8 mouse cellular contexts compared by ENCODE assay signal in the genomic region with DNA sequence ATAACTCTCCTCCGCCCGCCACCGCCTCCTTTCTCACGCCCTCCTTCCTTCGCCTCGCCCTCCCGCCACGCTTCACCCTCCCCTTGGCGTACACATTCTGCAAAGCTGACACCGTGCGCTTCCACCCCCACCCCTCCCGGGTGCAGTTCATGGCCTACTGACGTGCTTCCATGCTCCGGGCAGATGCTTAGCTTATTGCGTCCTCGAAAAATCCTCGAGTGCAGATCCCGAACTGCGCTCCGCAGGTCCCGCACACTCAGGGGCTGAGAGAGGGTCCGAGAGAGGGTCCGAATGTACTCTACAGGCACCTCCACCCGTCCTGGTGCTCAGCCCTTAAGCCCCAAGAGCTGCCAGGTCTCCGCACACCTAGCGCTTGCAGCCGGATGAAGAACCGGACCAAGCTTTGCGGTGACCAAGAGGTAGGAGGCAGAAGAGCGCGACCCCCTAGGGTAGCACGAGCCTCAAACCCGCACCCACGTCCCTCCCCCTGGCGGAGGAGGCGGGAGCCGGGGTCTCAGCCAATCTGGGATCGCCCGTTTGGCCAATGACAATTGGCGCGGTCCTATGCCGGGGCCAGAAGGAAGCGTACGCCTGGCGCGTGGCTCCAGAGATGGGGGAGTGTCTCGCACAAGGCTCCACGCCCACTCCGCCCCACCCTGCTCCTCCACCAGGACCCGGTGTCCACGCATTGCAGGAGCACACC. TPM values are rescaled to one million over a fixed set of nuclear protein-coding genes. Genes with fewer than 3 reads are reported as not detected.
DNase-seq lines count a peak whose midpoint lies in the region; ATAC-seq lines count a peak whose summit lies in the region.

A gene (minus strand): TSS at position 456 of the 703 bp plus-strand sequence.

- intact Hi-C loops in heart, postnatal 10 days (cut with DNase I), result no loop called here
- intact Hi-C loops in gastrocnemius, postnatal 36 days (cut with DNase I), result no loop called here

- peak within 1 kb of the TSS; percentile 92 for H3K4me2 ChIP-seq in limb, embryonic 15.5 days
- peak within 1 kb of the TSS; percentile 91 for H3K4me2 ChIP-seq in midbrain, embryonic 15.5 days

- H3K9me3 ChIP-seq in limb, embryonic 15.5 days, result no peaks in the 10 kb centered on the region
- H3K9me3 ChIP-seq in midbrain, embryonic 15.5 days, result no peaks in the 10 kb centered on the region

- H3K4me3 ChIP-seq in limb, embryonic 15.5 days, result peak within 1 kb of the TSS; percentile 49
- H3K4me3 ChIP-seq in midbrain, embryonic 15.5 days, result peak within 1 kb of the TSS; percentile 44

- WGBS in limb, embryonic 15.5 days, result under 1% methylated on average over 50 of the region's 51 CpGs
- WGBS in midbrain, embryonic 15.5 days, result under 1% methylated on average over 50 of the region's 51 CpGs

- H3K27me3 ChIP-seq in limb, embryonic 15.5 days, result peaks cover 77% of the 10 kb centered on the region
- peaks cover 70% of the 10 kb centered on the region for H3K27me3 ChIP-seq in midbrain, embryonic 15.5 days (replicated peaks)

- H3K9ac ChIP-seq in limb, embryonic 15.5 days, result peak within 1 kb of the TSS; percentile 38; the same call in 1 of the 2 replicates
- H3K9ac ChIP-seq in midbrain, embryonic 15.5 days, result peak within 1 kb of the TSS; percentile 28

- H3K27ac ChIP-seq in limb, embryonic 15.5 days, result no peak within 1 kb of the TSS
- H3K27ac ChIP-seq in midbrain, embryonic 15.5 days, result no peak within 1 kb of the TSS

- ATAC-seq in limb, embryonic 15.5 days (ENCODE audit: insufficient number of reproducible peaks, low FRiP score, low TSS enrichment, low read depth), result peak; percentile 16; the same call in 1 of the 2 replicates
- peak; percentile 64 for ATAC-seq in midbrain, embryonic 15.5 days (replicated peaks)

- H3K4me1 ChIP-seq in limb, embryonic 15.5 days, result peaks cover 26% of the 10 kb centered on the region
- peaks cover 26% of the 10 kb centered on the region for H3K4me1 ChIP-seq in midbrain, embryonic 15.5 days

- no peaks in the 10 kb centered on the region for H3K36me3 ChIP-seq in limb, embryonic 15.5 days
- H3K36me3 ChIP-seq in midbrain, embryonic 15.5 days (replicated peaks), result no peaks in the 10 kb centered on the region

- peak; percentile 19 for DNase-seq in ovary, postnatal 36 days (ENCODE audit: low spot score)
- no peak for DNase-seq in ovary, adult 18-20 months (ENCODE audit: low spot score)
- DNase-seq in embryo, embryonic 10 days (ENCODE audit: low spot score), result peak; percentile 67
- peak; percentile 14 to 23 for DNase-seq in heart, postnatal 10 days
- DNase-seq in cerebellum, adult 18-20 months, result no peak
- no peak for DNase-seq in gastrocnemius, postnatal 36 days

RNA-seq across cellular contexts. Expression of the gene that starts here (rescaled TPM):
- total RNA-seq in heart, postnatal 10 days (2021), result not detected
- polyA plus RNA-seq in limb, embryonic 15.5 days (2015; fragmentation: Nextera tagmentation; extraction: Ambion mirVana), result 1.8 TPM in 2 replicates
- polyA plus RNA-seq in midbrain, embryonic 15.5 days (2015; fragmentation: Nextera tagmentation; extraction: Ambion mirVana), result 0.20 and 0.58 TPM in 2 replicates
- not detected for total RNA-seq in gastrocnemius, postnatal 36 days (2021)

Comparison
In these comparisons a context has a peak if more than half of its experiments do, and no peak if none do; other contexts are left out.
1. DNase-seq: peak in ovary, postnatal 36 days (single experiment) and embryo, embryonic 10 days (single experiment); none in ovary, adult 18-20 months (single experiment), cerebellum, adult 18-20 months (0 of 2) and gastrocnemius, postnatal 36 days (0 of 2).
2. Peak in DNase-seq in heart, postnatal 10 days; RNA of the gene not detected or under 1 TPM.
3. Peak in ATAC-seq, H3K4me3 ChIP-seq, H3K9ac ChIP-seq and H3K4me2 ChIP-seq in midbrain, embryonic 15.5 days; RNA of the gene not detected or under 1 TPM.